Mouse (Mus musculus): ENCODE data around the gene Gm6588. TPM values are rescaled to one million over a fixed set of nuclear protein-coding genes. Genes with fewer than 3 reads are reported as not detected.

Gm6588 gene
- polyA plus RNA-seq, 1 experiment from 2014 or later = not detected

- H3K4me2 ChIP-seq (ENCODE audit: low read length) = no peak overlapping the region
- ATAC-seq (replicated peaks; ENCODE audit: low FRiP score, low TSS enrichment, low read depth) (no peak), DNase-seq (ENCODE audit: low spot score) (no peak)
- H3K9ac ChIP-seq (ENCODE audit: low read length) = no peak overlapping the region
- no peaks in the 10 kb centered on the region for H3K27me3 ChIP-seq (replicated peaks; ENCODE audit: control insufficient read depth, insufficient read depth, low read length)
- 66% methylated on average over 4 of the region's 4 CpGs for WGBS
- H3K4me1 ChIP-seq (replicated peaks; ENCODE audit: control insufficient read depth, insufficient read depth, low read length) = no peaks in the 10 kb centered on the region
- no peaks in the 10 kb centered on the region for H3K9me3 ChIP-seq (ENCODE audit: control insufficient read depth, low read length)
- H3K27ac ChIP-seq (ENCODE audit: low read depth) = no peak overlapping the region
- no peaks in the 10 kb centered on the region for H3K36me3 ChIP-seq (ENCODE audit: control insufficient read depth, insufficient read depth, low read length)
- no peak overlapping the region for H3K4me3 ChIP-seq (ENCODE audit: low read depth, low read length)
Observed at GRCm38 (mm10) chr5:112418023-112418422, 31.2 kb upstream of the Gm6588 start.

- Histone ChIP-seq H3K4me3 (ENCODE audit: low read depth, low read length) (no peak overlapping the region), H3K27me3 (replicated peaks; ENCODE audit: control insufficient read depth, insufficient read depth, low read length) (no peaks in the 10 kb centered on the region), H3K27ac (ENCODE audit: low read depth) (no peak overlapping the region), H3K36me3 (ENCODE audit: control insufficient read depth, insufficient read depth, low read length) (no peaks in the 10 kb centered on the region), H3K4me2 (ENCODE audit: low read length) (peak overlapping the region; percentile 37), H3K9ac (ENCODE audit: low read length) (no peak overlapping the region), H3K9me3 (ENCODE audit: control insufficient read depth, low read length) (no peaks in the 10 kb centered on the region), H3K4me1 (replicated peaks; ENCODE audit: control insufficient read depth, insufficient read depth, low read length) (no peaks in the 10 kb centered on the region)
- WGBS = 27% methylated on average over 12 of the region's 12 CpGs
- DNase-seq (ENCODE audit: low spot score) = no peak
- no peak for ATAC-seq (replicated peaks; ENCODE audit: low FRiP score, low TSS enrichment, low read depth)
Observed at GRCm38 (mm10) chr5:112419535-112419934, 29.7 kb upstream of the Gm6588 start.

DNA sequence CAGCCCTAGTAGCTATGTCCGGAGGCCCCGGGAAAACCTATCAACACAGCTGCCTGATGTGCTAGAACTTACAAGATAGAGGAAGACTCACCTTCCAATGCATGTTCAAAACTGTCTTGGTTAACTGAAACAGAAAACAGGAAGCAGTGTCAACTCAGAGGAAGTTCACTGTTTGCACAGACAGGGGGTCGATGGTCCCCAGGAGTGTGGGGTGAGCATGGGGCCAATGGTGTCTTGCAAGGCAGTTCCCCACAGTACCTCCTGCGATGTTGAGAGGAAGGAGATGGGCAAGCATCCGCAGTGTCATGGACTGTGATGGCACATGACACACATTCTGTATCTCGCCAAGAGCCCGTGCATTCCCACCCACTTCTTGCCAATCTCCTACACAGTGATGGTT lies 22.6 kb upstream of the Gm6588 start:
- DNase-seq (ENCODE audit: low spot score) (no peak), ATAC-seq (replicated peaks; ENCODE audit: low FRiP score, low TSS enrichment, low read depth) (no peak)
- no peak overlapping the region for H3K4me3 ChIP-seq (ENCODE audit: low read depth, low read length)
- no peaks in the 10 kb centered on the region; the same call in 1 of the 2 replicates for H3K4me1 ChIP-seq (replicated peaks; ENCODE audit: control insufficient read depth, insufficient read depth, low read length)
- 85% methylated on average over 7 of the region's 7 CpGs for WGBS
- H3K36me3 ChIP-seq (ENCODE audit: control insufficient read depth, insufficient read depth, low read length) = no peaks in the 10 kb centered on the region
- no peak overlapping the region for H3K4me2 ChIP-seq (ENCODE audit: low read length)
- H3K9ac ChIP-seq (ENCODE audit: low read length) = no peak overlapping the region
- peaks cover 2% of the 10 kb centered on the region; the same call in 1 of the 2 replicates for H3K27me3 ChIP-seq (replicated peaks; ENCODE audit: control insufficient read depth, insufficient read depth, low read length)
- H3K27ac ChIP-seq (ENCODE audit: low read depth) = no peak overlapping the region
- H3K9me3 ChIP-seq (ENCODE audit: control insufficient read depth, low read length) = no peaks in the 10 kb centered on the region

DNA sequence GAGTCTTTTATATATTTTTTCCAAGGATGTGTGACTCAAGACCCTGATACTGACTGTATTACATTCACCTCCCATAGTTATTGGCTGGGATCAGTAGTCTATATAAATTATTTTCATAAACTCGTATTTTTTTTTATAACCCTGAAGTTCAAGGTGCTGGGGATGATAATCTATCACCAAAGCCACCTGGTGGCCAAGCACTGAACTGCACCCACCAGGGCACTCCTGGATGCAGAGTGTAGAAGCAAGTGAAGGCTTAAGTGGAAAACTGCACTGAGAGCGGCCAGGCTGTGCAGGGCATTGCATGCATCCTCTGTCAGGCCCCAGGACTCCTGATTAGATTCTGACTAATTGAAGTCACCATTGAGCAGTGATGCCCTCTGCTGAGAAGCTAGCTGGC lies 21.9 kb upstream of the Gm6588 start:
- no peak overlapping the region for H3K27ac ChIP-seq (ENCODE audit: low read depth)
- 40% methylated on average over 2 of the region's 2 CpGs for WGBS
- peaks cover 2% of the 10 kb centered on the region; the same call in 1 of the 2 replicates for H3K27me3 ChIP-seq (replicated peaks; ENCODE audit: control insufficient read depth, insufficient read depth, low read length)
- no peaks in the 10 kb centered on the region for H3K36me3 ChIP-seq (ENCODE audit: control insufficient read depth, insufficient read depth, low read length)
- peak; percentile 68 for DNase-seq (ENCODE audit: low spot score)
- no peak overlapping the region for H3K9ac ChIP-seq (ENCODE audit: low read length)
- no peak for ATAC-seq (replicated peaks; ENCODE audit: low FRiP score, low TSS enrichment, low read depth)
- H3K4me2 ChIP-seq (ENCODE audit: low read length) = no peak overlapping the region
- no peaks in the 10 kb centered on the region; the same call in 1 of the 2 replicates for H3K4me1 ChIP-seq (replicated peaks; ENCODE audit: control insufficient read depth, insufficient read depth, low read length)
- H3K9me3 ChIP-seq (ENCODE audit: control insufficient read depth, low read length) = no peaks in the 10 kb centered on the region
- no peak overlapping the region for H3K4me3 ChIP-seq (ENCODE audit: low read depth, low read length)

DNA sequence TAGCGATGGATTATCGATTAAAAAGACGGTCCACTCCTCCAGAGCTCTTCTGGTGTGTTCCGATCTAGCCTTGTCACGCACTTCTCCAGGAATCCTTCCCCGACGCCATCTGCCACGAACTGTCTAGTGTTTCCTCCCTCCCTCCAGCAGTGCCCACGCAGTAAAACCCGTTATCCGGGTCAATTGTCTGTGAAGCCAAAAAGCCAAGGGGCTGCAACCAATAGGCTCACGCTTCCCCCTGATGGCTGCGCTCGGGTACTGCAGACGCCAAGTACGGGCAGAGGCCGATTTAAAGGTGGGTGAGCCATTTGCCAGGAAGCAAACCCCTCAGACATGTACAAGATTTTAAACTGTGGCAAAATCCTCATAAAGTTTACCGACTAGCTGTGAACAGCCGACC lies 20.3 kb upstream of the Gm6588 start:
- 13% methylated on average over 19 of the region's 19 CpGs for WGBS
- Histone ChIP-seq H3K27me3 (replicated peaks; ENCODE audit: control insufficient read depth, insufficient read depth, low read length) (peaks cover 2% of the 10 kb centered on the region; the same call in 1 of the 2 replicates), H3K9ac (ENCODE audit: low read length) (no peak overlapping the region), H3K36me3 (ENCODE audit: control insufficient read depth, insufficient read depth, low read length) (no peaks in the 10 kb centered on the region), H3K4me1 (replicated peaks; ENCODE audit: control insufficient read depth, insufficient read depth, low read length) (no peaks in the 10 kb centered on the region; the same call in 1 of the 2 replicates), H3K9me3 (ENCODE audit: control insufficient read depth, low read length) (no peaks in the 10 kb centered on the region), H3K4me2 (ENCODE audit: low read length) (no peak overlapping the region), H3K4me3 (ENCODE audit: low read depth, low read length) (no peak overlapping the region), H3K27ac (ENCODE audit: low read depth) (no peak overlapping the region)
- ATAC-seq (replicated peaks; ENCODE audit: low FRiP score, low TSS enrichment, low read depth) = no peak
- peak; percentile 81 for DNase-seq (ENCODE audit: low spot score)

DNA sequence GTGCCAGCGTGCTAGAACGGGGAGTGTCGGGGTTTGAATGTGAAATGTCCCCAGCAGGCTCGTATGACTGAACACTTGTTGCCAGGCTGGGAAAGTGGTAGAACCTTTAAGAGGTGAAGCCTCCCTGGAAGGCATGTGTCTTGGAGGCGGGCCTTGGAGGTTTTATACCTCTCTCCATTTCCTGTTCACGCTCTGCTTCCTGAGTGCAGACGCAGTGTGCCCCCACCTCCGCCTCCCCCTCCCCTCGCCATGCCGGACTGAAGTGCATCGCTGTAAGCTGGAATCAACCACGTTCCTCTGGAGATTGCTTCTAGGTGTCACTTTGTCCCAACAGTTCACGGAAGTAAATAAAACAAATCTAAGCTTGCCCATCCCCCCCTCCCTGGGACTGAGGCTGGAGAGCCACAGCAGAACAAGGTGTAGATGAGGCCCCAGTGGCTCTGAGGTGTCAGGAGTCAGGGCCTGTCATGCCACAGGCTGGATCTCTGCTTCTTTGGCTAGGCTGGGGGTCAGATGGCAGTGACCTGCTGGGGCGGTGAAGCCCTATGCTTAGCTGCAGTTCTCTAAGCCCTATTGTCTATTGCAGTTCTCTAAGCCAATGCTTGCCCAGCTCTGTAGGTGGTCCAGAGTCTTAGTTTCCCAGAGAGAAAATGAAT lies 18.0 kb upstream of the Gm6588 start:
- ATAC-seq (replicated peaks; ENCODE audit: low FRiP score, low TSS enrichment, low read depth) = no peak; the same call in 1 of the 2 replicates
- H3K4me2 ChIP-seq (ENCODE audit: low read length) = peak overlapping the region; percentile 27
- H3K4me1 ChIP-seq (replicated peaks; ENCODE audit: control insufficient read depth, insufficient read depth, low read length) = no peaks in the 10 kb centered on the region; the same call in 1 of the 2 replicates
- no peaks in the 10 kb centered on the region for H3K36me3 ChIP-seq (ENCODE audit: control insufficient read depth, insufficient read depth, low read length)
- DNase-seq (ENCODE audit: low spot score) = no peak
- H3K9ac ChIP-seq (ENCODE audit: low read length) = no peak overlapping the region
- no peak overlapping the region for H3K4me3 ChIP-seq (ENCODE audit: low read depth, low read length)
- H3K9me3 ChIP-seq (ENCODE audit: control insufficient read depth, low read length) = no peaks in the 10 kb centered on the region
- WGBS = 27% methylated on average over 14 of the region's 14 CpGs
- H3K27ac ChIP-seq (ENCODE audit: low read depth) = no peak overlapping the region
- H3K27me3 ChIP-seq (replicated peaks; ENCODE audit: control insufficient read depth, insufficient read depth, low read length) = peaks cover 2% of the 10 kb centered on the region; the same call in 1 of the 2 replicates

DNA sequence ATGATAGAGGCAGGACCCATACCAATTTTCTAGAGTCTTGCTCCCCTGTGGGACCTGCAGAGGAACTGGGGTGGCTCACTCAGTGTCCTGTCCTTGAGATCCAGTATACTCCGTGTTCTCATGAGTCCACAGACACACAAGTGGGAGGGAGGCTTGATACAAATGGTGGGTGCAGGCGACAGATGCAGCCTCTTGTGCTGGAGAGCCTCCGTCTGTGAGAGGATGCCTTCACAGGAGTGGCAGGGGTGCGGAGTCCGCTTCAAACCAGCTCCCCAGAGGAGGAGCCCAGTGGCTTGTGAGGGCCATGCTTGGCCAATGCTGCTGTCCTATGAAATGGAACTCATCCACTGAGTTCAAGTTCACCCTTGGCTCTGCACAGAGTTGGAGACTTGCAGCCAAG lies 17.2 kb upstream of the Gm6588 start:
- H3K4me2 ChIP-seq (ENCODE audit: low read length) = no peak overlapping the region

GRCm38 (mm10) chr5:112433004-112433403 lies 16.2 kb upstream of the Gm6588 start:
- no peak overlapping the region for H3K4me3 ChIP-seq (ENCODE audit: low read depth, low read length)
- WGBS = 2% methylated on average over 8 of the region's 8 CpGs
- no peaks in the 10 kb centered on the region for H3K36me3 ChIP-seq (ENCODE audit: control insufficient read depth, insufficient read depth, low read length)
- peaks cover 2% of the 10 kb centered on the region; the same call in 1 of the 2 replicates for H3K27me3 ChIP-seq (replicated peaks; ENCODE audit: control insufficient read depth, insufficient read depth, low read length)
- H3K9ac ChIP-seq (ENCODE audit: low read length) = no peak overlapping the region
- H3K4me1 ChIP-seq (replicated peaks; ENCODE audit: control insufficient read depth, insufficient read depth, low read length) = no peaks in the 10 kb centered on the region; the same call in 1 of the 2 replicates
- ATAC-seq (replicated peaks; ENCODE audit: low FRiP score, low TSS enrichment, low read depth) (0 out of 2 replicates have a peak, but pooled peaks have one; percentile 26), DNase-seq (ENCODE audit: low spot score) (peak; percentile 96)
- no peaks in the 10 kb centered on the region for H3K9me3 ChIP-seq (ENCODE audit: control insufficient read depth, low read length)
- no peak overlapping the region for H3K27ac ChIP-seq (ENCODE audit: low read depth)
- H3K4me2 ChIP-seq (ENCODE audit: low read length) = no peak overlapping the region

More for the DNA sequence above, 17.2 kb upstream of the Gm6588 start:
- H3K4me3 ChIP-seq (ENCODE audit: low read depth, low read length) = no peak overlapping the region
- H3K27me3 ChIP-seq (replicated peaks; ENCODE audit: control insufficient read depth, insufficient read depth, low read length) = peaks cover 2% of the 10 kb centered on the region; the same call in 1 of the 2 replicates
- H3K9ac ChIP-seq (ENCODE audit: low read length) = no peak overlapping the region
- 91% methylated on average over 5 of the region's 5 CpGs for WGBS
- no peak for DNase-seq (ENCODE audit: low spot score)
- ATAC-seq (replicated peaks; ENCODE audit: low FRiP score, low TSS enrichment, low read depth) = no peak
- H3K9me3 ChIP-seq (ENCODE audit: control insufficient read depth, low read length) = no peaks in the 10 kb centered on the region
- no peaks in the 10 kb centered on the region for H3K36me3 ChIP-seq (ENCODE audit: control insufficient read depth, insufficient read depth, low read length)
- no peak overlapping the region for H3K27ac ChIP-seq (ENCODE audit: low read depth)
- no peaks in the 10 kb centered on the region; the same call in 1 of the 2 replicates for H3K4me1 ChIP-seq (replicated peaks; ENCODE audit: control insufficient read depth, insufficient read depth, low read length)

- WGBS = 51% methylated on average over 10 of the region's 10 CpGs
Observed at GRCm38 (mm10) chr5:112438535-112438934, 10.7 kb upstream of the Gm6588 start.

More at GRCm38 (mm10) chr5:112438535-112438934, 10.7 kb upstream of the Gm6588 start:
- Histone ChIP-seq H3K36me3 (ENCODE audit: control insufficient read depth, insufficient read depth, low read length) (no peaks in the 10 kb centered on the region), H3K27me3 (replicated peaks; ENCODE audit: control insufficient read depth, insufficient read depth, low read length) (no peaks in the 10 kb centered on the region), H3K4me2 (ENCODE audit: low read length) (no peak overlapping the region), H3K9ac (ENCODE audit: low read length) (no peak overlapping the region), H3K9me3 (ENCODE audit: control insufficient read depth, low read length) (no peaks in the 10 kb centered on the region), H3K27ac (ENCODE audit: low read depth) (no peak overlapping the region), H3K4me3 (ENCODE audit: low read depth, low read length) (no peak overlapping the region), H3K4me1 (replicated peaks; ENCODE audit: control insufficient read depth, insufficient read depth, low read length) (no peaks in the 10 kb centered on the region)
- DNase-seq (ENCODE audit: low spot score) (no peak), ATAC-seq (replicated peaks; ENCODE audit: low FRiP score, low TSS enrichment, low read depth) (no peak)

Measured in intestine, embryonic 14.5 days (tissue).